Mouse (Mus musculus) cerebellum, adult 2 months (tissue): ENCODE results near the gene Phf14. TPM values are rescaled to one million over a fixed set of nuclear protein-coding genes. Genes with fewer than 3 reads are reported as not detected.

Source experiments
- DNase-seq, 2 experiments: peaks; one replicate each; pipeline ENCODE4 v3.0.0; 2021
- H3K27ac ChIP-seq: fragments of 200-500 bp; 2 replicates; pipeline ENCODE4 v1.5.1; 2012; ENCODE audit warnings: low read length, control low read depth, inconsistent platforms; ENCODE audit not compliant: insufficient read depth
- H3K27me3 ChIP-seq: fragments of 200-500 bp; 2 replicates; pipeline ENCODE4 v1.6.1; 2012; ENCODE audit warnings: inconsistent platforms, mild to moderate bottlenecking, low read length, moderate library complexity; ENCODE audit not compliant: control insufficient read depth, insufficient read depth
- H3K4me1 ChIP-seq: fragments of 200-500 bp; 2 replicates; pipeline ENCODE4 v1.6.1; 2011; ENCODE audit warnings: low read length; ENCODE audit not compliant: control insufficient read depth, insufficient read depth
- H3K4me3 ChIP-seq: fragments of 200-500 bp; replicated peaks from 2 replicates; pipeline ENCODE3; 2011; ENCODE audit warnings: mild to moderate bottlenecking, low read depth, low read length, control low read depth; ENCODE audit not compliant: insufficient read depth
- CTCF ChIP-seq: fragments of 200-500 bp; IDR thresholded peaks from 2 replicates; pipeline ENCODE4 v1.5.1; 2011; ENCODE audit warnings: low read depth, mild to moderate bottlenecking, control low read depth, low read length, moderate library complexity, borderline replicate concordance; ENCODE audit not compliant: insufficient read depth
- POLR2A ChIP-seq: fragments of 200-500 bp; IDR thresholded peaks from 2 replicates; pipeline ENCODE4 v1.6.1; 2011; ENCODE audit warnings: low read length, control low read depth, borderline replicate concordance; ENCODE audit not compliant: insufficient read depth
- WGBS: fragments of 180-500 bp; shearing (Covaris S2); methylation state at CpG from one replicate; pipeline ENCODE4 v1.1.7; 2018; 5-methylcytosine and 5-hydroxymethylcytosine counted together
- polyA plus RNA-seq: library from polyadenylated mRNA; depleted of rRNA; stranded (reverse); fragments of >200 nt; gene quantifications from 2 replicates; pipeline ENCODE4 v1.2.3, GENCODE M21; 2012

The Phf14 gene
- polyA plus RNA-seq, 1 experiment = 37.9 TPM

- no peak for TF ChIP-seq CTCF
- no peak for TF ChIP-seq POLR2A
- WGBS = 91% methylated on average over 9 of the region's 9 CpGs
- peaks cover 2% of the 10 kb centered on the region; the same call in 1 of the 2 replicates for H3K4me1 ChIP-seq
These were observed 153.0 kb downstream of the Phf14 start for GRCm38 (mm10) chr6:12060452-12061140.

GRCm38 (mm10) chr6:12067956-12068355 is 160.3 kb downstream of the Phf14 start:
- H3K4me3 ChIP-seq = no peak overlapping the region
- TF ChIP-seq POLR2A (no peak), CTCF (no peak)
- no peaks in the 10 kb centered on the region for H3K4me1 ChIP-seq
- 44% methylated on average over 4 of the region's 4 CpGs for WGBS
- DNase-seq = no peak
- no peaks in the 10 kb centered on the region for H3K27me3 ChIP-seq
- no peak overlapping the region for H3K27ac ChIP-seq

More at GRCm38 (mm10) chr6:12060452-12061140, 153.0 kb downstream of the Phf14 start:
- Histone ChIP-seq H3K27ac (no peak overlapping the region), H3K27me3 (no peaks in the 10 kb centered on the region), H3K4me3 (no peak overlapping the region)
- DNase-seq = no peak

- Histone ChIP-seq H3K4me3 (no peak overlapping the region), H3K4me1 (no peaks in the 10 kb centered on the region), H3K27me3 (no peaks in the 10 kb centered on the region), H3K27ac (no peak overlapping the region)
- no peak for TF ChIP-seq CTCF
- TF ChIP-seq POLR2A = no peak
- DNase-seq = no peak
- WGBS = 89% methylated on average over 2 of the region's 2 CpGs
These were observed 161.7 kb downstream of the Phf14 start for GRCm38 (mm10) chr6:12069357-12069756.

- DNase-seq = no peak
- peaks cover 5% of the 10 kb centered on the region; the same call in 1 of the 2 replicates for H3K4me1 ChIP-seq
- WGBS = 91% methylated on average over 5 of the region's 5 CpGs
- H3K27me3 ChIP-seq = no peaks in the 10 kb centered on the region
- no peak overlapping the region for H3K27ac ChIP-seq
- H3K4me3 ChIP-seq = no peak overlapping the region
- TF ChIP-seq POLR2A = no peak
- no peak for TF ChIP-seq CTCF
These were observed 167.0 kb downstream of the Phf14 start for GRCm38 (mm10) chr6:12074599-12074998.

- no peak for DNase-seq
- Histone ChIP-seq H3K27me3 (no peaks in the 10 kb centered on the region), H3K4me3 (no peak overlapping the region), H3K27ac (no peak overlapping the region), H3K4me1 (peaks cover 5% of the 10 kb centered on the region; the same call in 1 of the 2 replicates)
- TF ChIP-seq CTCF = no peak
- TF ChIP-seq POLR2A = no peak
- 60% methylated on average over 7 of the region's 7 CpGs for WGBS
These were observed 169.7 kb downstream of the Phf14 start for GRCm38 (mm10) chr6:12077338-12077737.

- no peaks in the 10 kb centered on the region for H3K27me3 ChIP-seq
- H3K4me3 ChIP-seq = no peak overlapping the region
- TF ChIP-seq POLR2A = no peak
- TF ChIP-seq CTCF = no peak
- H3K4me1 ChIP-seq = peaks cover 5% of the 10 kb centered on the region; the same call in 1 of the 2 replicates
- DNase-seq = no peak
- no peak overlapping the region for H3K27ac ChIP-seq
- WGBS = 51% methylated on average over 8 of the region's 8 CpGs
These were observed 170.4 kb downstream of the Phf14 start for GRCm38 (mm10) chr6:12077880-12078618.

GRCm38 (mm10) chr6:12079260-12079659 is 171.7 kb downstream of the Phf14 start:
- no peak for DNase-seq
- no peak overlapping the region for H3K4me3 ChIP-seq
- over 99% methylated on average over 4 of the region's 4 CpGs for WGBS
- H3K27me3 ChIP-seq = no peaks in the 10 kb centered on the region
- H3K4me1 ChIP-seq = peaks cover 5% of the 10 kb centered on the region; the same call in 1 of the 2 replicates
- H3K27ac ChIP-seq = no peak overlapping the region
- TF ChIP-seq POLR2A = no peak
- no peak for TF ChIP-seq CTCF

- no peak for DNase-seq
- Histone ChIP-seq H3K4me3 (no peak overlapping the region), H3K27ac (no peak overlapping the region), H3K27me3 (no peaks in the 10 kb centered on the region), H3K4me1 (peaks cover 5% of the 10 kb centered on the region; the same call in 1 of the 2 replicates)
- WGBS = 57% methylated on average over 5 of the region's 5 CpGs
- TF ChIP-seq POLR2A (no peak), CTCF (no peak)
These were observed 172.8 kb downstream of the Phf14 start for GRCm38 (mm10) chr6:12080423-12080822.
